Mouse (Mus musculus) mammary gland, adult 2 months (tissue): ENCODE results near the gene Olfr361. TPM values are rescaled to one million over a fixed set of nuclear protein-coding genes. Genes with fewer than 3 reads are reported as not detected.

Experiments used
- polyA plus RNA-seq: library from polyadenylated mRNA; depleted of rRNA; stranded (reverse); fragments of >200 nt; gene quantifications from 2 replicates; pipeline ENCODE4 v1.2.3, GENCODE M21; 2012; ENCODE audit warnings: low replicate concordance; rRNA removed

Gene Olfr361
- not detected in 2 replicates for polyA plus RNA-seq

GRCm38 (mm10) chr2:37089190-37089589, at the start of gene Olfr361:
Gene Olfr361 (minus strand): TSS chr2:37089290.

GRCm38 (mm10) chr2:37117810-37118209, 28.7 kb upstream of the Olfr361 start, which contains the start of gene Olfr362:
Gene Olfr362 (minus strand): TSS chr2:37117910.

GRCm38 (mm10) chr2:37065446-37065845, 23.6 kb downstream of the Olfr361 start, which contains the start of gene Olfr360:
Gene Olfr360 (plus strand): TSS chr2:37065746.

Other genes starting within 250 kb of the Olfr361 start
- not detected in 2 replicates for gene Olfr350, start 243.0 kb downstream of the Olfr361 start, polyA plus RNA-seq
- not detected in 2 replicates for gene Olfr351, start 226.6 kb downstream of the Olfr361 start, polyA plus RNA-seq
- not detected in 2 replicates for gene Olfr352, start 220.8 kb downstream of the Olfr361 start, polyA plus RNA-seq
- gene Olfr353, start 196.4 kb downstream of the Olfr361 start, polyA plus RNA-seq: not detected in 2 replicates
- not detected in 2 replicates for gene Olfr354, start 183.6 kb downstream of the Olfr361 start, polyA plus RNA-seq
- gene Olfr355, start 160.4 kb downstream of the Olfr361 start, polyA plus RNA-seq: not detected in 2 replicates
- not detected in 2 replicates for gene Olfr356, start 152.2 kb downstream of the Olfr361 start, polyA plus RNA-seq
- not detected in 2 replicates for gene Olfr357, start 95.5 kb downstream of the Olfr361 start, polyA plus RNA-seq
- not detected in 2 replicates for gene Olfr358, start 80.0 kb downstream of the Olfr361 start, polyA plus RNA-seq
- not detected in 2 replicates for gene Olfr360, start 23.5 kb downstream of the Olfr361 start, polyA plus RNA-seq
- not detected in 2 replicates for gene Olfr362, start 28.6 kb upstream of the Olfr361 start, polyA plus RNA-seq
- not detected in 2 replicates for gene Olfr364-ps1, start 50.0 kb upstream of the Olfr361 start, polyA plus RNA-seq
- gene Olfr365, start 98.9 kb upstream of the Olfr361 start, polyA plus RNA-seq: not detected in 2 replicates
- gene Olfr366, start 122.3 kb upstream of the Olfr361 start, polyA plus RNA-seq: not detected in 2 replicates
- gene Olfr368, start 237.2 kb upstream of the Olfr361 start, polyA plus RNA-seq: not detected in 2 replicates